Mouse (Mus musculus) MEL (cell line): ENCODE measurements at regions not wholly inside any gene's neighbourhood (a gene's known extent, or its start where the extent isn't known, plus 50 kb on each side); places are given as distances from the start of the nearest gene placed in this dataset.

ENCODE experiments used
- DNase-seq: peaks from one replicate; pipeline ENCODE4 v3.0.0; 2011; ENCODE audit warnings: low read depth, low spot score
- H3K27ac ChIP-seq: 2 replicates; pipeline ENCODE4 v1.5.1; 2012; ENCODE audit warnings: low read depth, mild to moderate bottlenecking, control low read depth, low read length, moderate library complexity; ENCODE audit not compliant: control insufficient read depth
- H3K27me3 ChIP-seq, 2 experiments: fragments of 150-350 bp in 1 of 2; sonication (generic) in 1 of 2; 2 replicates each; pipeline ENCODE4 v1.6.1; 2012; ENCODE audit warnings: low read length in 2 of 2, mild to moderate bottlenecking in 2 of 2, improper control_type of control experiment in 1 of 2, moderate library complexity in 1 of 2; ENCODE audit not compliant: insufficient read depth in 2 of 2, control insufficient read depth in 1 of 2
- H3K36me3 ChIP-seq, 2 experiments: 2 replicates each; pipeline ENCODE4 v1.6.1; 2012 to 2014; ENCODE audit warnings: low read length in 2 of 2, improper control_type of control experiment in 1 of 2, inconsistent platforms in 1 of 2, mild to moderate bottlenecking in 1 of 2; ENCODE audit not compliant: insufficient read depth in 2 of 2, control insufficient read depth in 1 of 2
- H3K4me1 ChIP-seq, 2 experiments: fragments of 150-350 bp in 1 of 2; sonication (generic) in 1 of 2; 2 replicates each; pipeline ENCODE4 v1.6.1; 2012; ENCODE audit warnings: low read length in 2 of 2, improper control_type of control experiment in 1 of 2, mild to moderate bottlenecking in 1 of 2; ENCODE audit not compliant: insufficient read depth in 2 of 2, control insufficient read depth in 1 of 2
- H3K4me3 ChIP-seq, 2 experiments: fragments of 150-350 bp in 1 of 2; sonication (generic) in 1 of 2; 2 replicates each; pipeline ENCODE4 v1.5.1; 2012; ENCODE audit warnings: low read depth in 2 of 2, low read length in 2 of 2, mild to moderate bottlenecking in 2 of 2, moderate library complexity in 2 of 2, control low read depth in 1 of 2, improper control_type of control experiment in 1 of 2; ENCODE audit not compliant: control insufficient read depth in 1 of 2, insufficient read depth in 1 of 2
- H3K79me2 ChIP-seq: 2 replicates; pipeline ENCODE4 v1.6.1; 2012; ENCODE audit warnings: mild to moderate bottlenecking, low read length, moderate library complexity; ENCODE audit not compliant: control insufficient read depth, poor library complexity, insufficient read depth
- H3K9ac ChIP-seq: 2 replicates; pipeline ENCODE4 v1.6.1; 2012; ENCODE audit warnings: low read depth, mild to moderate bottlenecking, control low read depth, low read length, moderate library complexity; ENCODE audit not compliant: control insufficient read depth, poor library complexity, severe bottlenecking
- H3K9me3 ChIP-seq: fragments of 150-350 bp; sonication (generic); replicated peaks from 2 replicates; pipeline ENCODE4 v1.6.1; 2012; ENCODE audit warnings: mild to moderate bottlenecking, low read length, improper control_type of control experiment, moderate library complexity; ENCODE audit not compliant: insufficient read depth
- BHLHE40 ChIP-seq: IDR thresholded peaks from 2 replicates; pipeline ENCODE4 v1.6.1; 2012; ENCODE audit warnings: low read depth, mild to moderate bottlenecking, inconsistent platforms, low read length, improper control_type of control experiment, borderline replicate concordance
- CHD2 ChIP-seq: IDR thresholded peaks from 2 replicates; pipeline ENCODE4 v1.6.1; 2011; ENCODE audit warnings: low read length, improper control_type of control experiment
- EP300 ChIP-seq, 2 experiments: IDR thresholded peaks; 2 replicates each; pipeline ENCODE4 v1.6.1; 2011; ENCODE audit warnings: improper control_type of control experiment in 2 of 2, low read length in 2 of 2, low read depth in 1 of 2, mild to moderate bottlenecking in 1 of 2
- GABPA ChIP-seq: IDR thresholded peaks from 2 replicates; pipeline ENCODE4 v1.6.1; 2012; ENCODE audit warnings: low read depth, mild to moderate bottlenecking, inconsistent platforms, low read length, improper control_type of control experiment, moderate library complexity
- GATA1 ChIP-seq: IDR thresholded peaks from 2 replicates; pipeline ENCODE4 v1.6.1; 2011; ENCODE audit warnings: low read depth, low read length, improper control_type of control experiment
- MAFK ChIP-seq: IDR thresholded peaks from 2 replicates; pipeline ENCODE4 v1.6.1; 2011; ENCODE audit warnings: low read depth, mild to moderate bottlenecking, low read length, improper control_type of control experiment, borderline replicate concordance
- MAX ChIP-seq: IDR thresholded peaks from 2 replicates; pipeline ENCODE4 v1.6.1; 2011; ENCODE audit warnings: low read length, improper control_type of control experiment
- MAZ ChIP-seq: IDR thresholded peaks from 2 replicates; pipeline ENCODE4 v1.6.1; 2012; ENCODE audit warnings: low read depth, mild to moderate bottlenecking, inconsistent platforms, low read length, improper control_type of control experiment
- MEF2A ChIP-seq: IDR thresholded peaks from 2 replicates; pipeline ENCODE4 v1.6.1; 2014; ENCODE audit warnings: low read depth, mild to moderate bottlenecking, inconsistent platforms, low read length, improper control_type of control experiment; ENCODE audit not compliant: poor library complexity, insufficient replicate concordance, severe bottlenecking; ENCODE audit errors: extremely low read depth
- NRF1 ChIP-seq: IDR thresholded peaks from 2 replicates; pipeline ENCODE4 v1.6.1; 2014; ENCODE audit warnings: low read depth, mild to moderate bottlenecking, inconsistent platforms, low read length, improper control_type of control experiment, moderate library complexity; ENCODE audit not compliant: poor library complexity, insufficient read depth, severe bottlenecking
- POLR2A ChIP-seq, 2 experiments: IDR thresholded peaks; 2 replicates each; pipeline ENCODE4 v1.6.1; 2011 to 2012; ENCODE audit warnings: low read length in 2 of 2, mild to moderate bottlenecking in 2 of 2, control low read depth in 1 of 2, improper control_type of control experiment in 1 of 2, low read depth in 1 of 2, moderate library complexity in 1 of 2; ENCODE audit not compliant: control insufficient read depth in 1 of 2, insufficient read depth in 1 of 2, poor library complexity in 1 of 2
- POLR2AphosphoS2 ChIP-seq: IDR thresholded peaks from 2 replicates; pipeline ENCODE4 v1.6.1; 2011; ENCODE audit warnings: low read length, improper control_type of control experiment
- POLR2AphosphoS5 ChIP-seq: IDR thresholded peaks from 2 replicates; pipeline ENCODE4 v1.6.1; 2012; ENCODE audit warnings: low read depth, borderline replicate concordance, mild to moderate bottlenecking, inconsistent platforms, low read length, moderate library complexity, mixed read lengths
- RCOR1 ChIP-seq: IDR thresholded peaks from 2 replicates; pipeline ENCODE4 v1.6.1; 2012; ENCODE audit warnings: low read depth, mild to moderate bottlenecking, inconsistent platforms, low read length, improper control_type of control experiment
- SIN3A ChIP-seq: IDR thresholded peaks from 2 replicates; pipeline ENCODE4 v1.6.1; 2012; ENCODE audit warnings: low read length, improper control_type of control experiment, inconsistent platforms
- TCF12 ChIP-seq: IDR thresholded peaks from 2 replicates; pipeline ENCODE4 v1.6.1; 2014; ENCODE audit warnings: low read depth, mild to moderate bottlenecking, inconsistent platforms, low read length, improper control_type of control experiment, moderate library complexity
- USF1 ChIP-seq: IDR thresholded peaks from 2 replicates; pipeline ENCODE4 v1.6.1; 2014; ENCODE audit warnings: low read depth, mild to moderate bottlenecking, inconsistent platforms, low read length, improper control_type of control experiment, moderate library complexity
- USF2 ChIP-seq, 2 experiments: IDR thresholded peaks; 2 replicates each; pipeline ENCODE4 v1.6.1; 2011 to 2012; ENCODE audit warnings: improper control_type of control experiment in 2 of 2, low read length in 2 of 2, borderline replicate concordance in 1 of 2, inconsistent platforms in 1 of 2, low read depth in 1 of 2, mild to moderate bottlenecking in 1 of 2; ENCODE audit not compliant: insufficient read depth in 1 of 2
- ZC3H11A ChIP-seq: IDR thresholded peaks from 2 replicates; pipeline ENCODE4 v1.6.1; 2012; ENCODE audit warnings: low read depth, mild to moderate bottlenecking, inconsistent platforms, low read length, improper control_type of control experiment
- ZMIZ1 ChIP-seq: IDR thresholded peaks from 2 replicates; pipeline ENCODE4 v1.6.1; 2012; ENCODE audit warnings: low read depth, mild to moderate bottlenecking, inconsistent platforms, low read length, improper control_type of control experiment, moderate library complexity

DNA sequence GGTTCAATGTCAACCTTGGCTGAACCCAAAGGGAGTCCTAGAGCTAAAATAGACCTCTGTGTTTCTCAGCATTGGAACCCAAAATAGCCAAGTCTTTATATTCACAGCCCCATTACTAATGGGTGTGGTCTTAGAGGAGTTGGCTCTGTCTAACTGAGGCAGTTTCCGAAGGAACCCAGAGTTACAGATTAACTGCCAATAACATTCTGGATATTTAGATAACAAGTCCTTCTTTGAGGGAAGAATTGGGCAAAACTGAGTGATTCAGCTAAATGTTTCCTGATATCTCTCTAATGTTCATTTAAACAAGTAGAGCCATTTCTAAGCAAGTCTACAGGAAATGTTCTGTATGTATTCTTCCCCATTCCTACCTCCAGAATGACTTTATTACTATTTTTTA is 615.1 kb upstream of the Mef2c start:
- no peak overlapping the region for H3K27ac ChIP-seq
- no peak overlapping the region for H3K9ac ChIP-seq
- peaks cover 0 to 8% of the 10 kb centered on the region in 2 experiments; a peak in 2 of 4 replicates for H3K36me3 ChIP-seq
- no peaks in the 10 kb centered on the region for H3K9me3 ChIP-seq
- peak; percentile 66 for DNase-seq
- H3K79me2 ChIP-seq, result no peaks in the 10 kb centered on the region
- TF ChIP-seq POLR2AphosphoS5 (no peak), CHD2 (no peak), GABPA (no peak), MAX (no peak), TCF12 (peak; percentile 34; the same call in 1 of the 2 replicates), GATA1 (peak; percentile 64), EP300 (IDR thresholded peaks at IDR 0.05; ENCODE audit: low read depth in 1 of 2, low read length in 2 of 2) (peak; percentile 73 to 77; a peak in 3 of 4 replicates), NRF1 (no peak), USF1 (no peak)
- TF ChIP-seq, all 39 proteins: peak for 3
- Histone ChIP-seq H3K4me1 (peaks cover 3 to 10% of the 10 kb centered on the region in 2 experiments; a peak in 3 of 4 replicates), H3K27me3 (no peaks in the 10 kb centered on the region), H3K4me3 (no peak overlapping the region)

GRCm38 (mm10) chr13:82892731-82893130 is 611.1 kb upstream of the Mef2c start:
- Histone ChIP-seq H3K36me3 (peaks cover 0 to 3% of the 10 kb centered on the region in 2 experiments; a peak in 2 of 4 replicates), H3K27ac (no peak overlapping the region), H3K4me1 (peaks cover 3 to 10% of the 10 kb centered on the region in 2 experiments; a peak in 3 of 4 replicates), H3K4me3 (no peak overlapping the region), H3K27me3 (no peaks in the 10 kb centered on the region), H3K9me3 (no peaks in the 10 kb centered on the region), H3K79me2 (no peaks in the 10 kb centered on the region), H3K9ac (no peak overlapping the region)
- DNase-seq, result peak; percentile 22
- TF ChIP-seq MEF2A (no peak), USF2 (IDR thresholded peaks at IDR 0.05; ENCODE audit: borderline replicate concordance in 1 of 2, insufficient read depth in 1 of 2, low read depth in 1 of 2, low read length in 2 of 2) (no peak), POLR2AphosphoS2 (no peak), POLR2A (IDR thresholded peaks at IDR 0.05; ENCODE audit: control insufficient read depth in 1 of 2, insufficient read depth in 1 of 2, low read depth in 1 of 2, low read length in 2 of 2, poor library complexity in 1 of 2) (no peak), RCOR1 (no peak), BHLHE40 (no peak), MAZ (no peak), ZC3H11A (no peak), SIN3A (no peak), MAX (no peak), ZMIZ1 (no peak), MAFK (no peak)
- TF ChIP-seq, all 39 proteins: peak for 0
